Mouse (Mus musculus) urinary bladder, postnatal 4 days (tissue): Measurements from ENCODE around the gene Tns4.
A peak's percentile ranks its signal among the peaks of the same experiment; 100 is the strongest.

Source experiments
- DNase-seq, 2 experiments: peaks; one replicate each; pipeline ENCODE4 v3.0.0; 2021 to 2022; ENCODE audit warnings: low spot score in 2 of 2

Tns4 gene

GRCm38 (mm10) chr11:99089077-99089601, at the start of gene Tns4:
Tns4 (minus strand) TSS chr11:99089306.
- DNase-seq, result no peak

- no peak for DNase-seq
Measured at GRCm38 (mm10) chr11:99137385-99137784, 48.3 kb upstream of the Tns4 start.

- no peak for DNase-seq
Measured at GRCm38 (mm10) chr11:99136961-99137360, 47.9 kb upstream of the Tns4 start.

- DNase-seq, result no peak
Measured at GRCm38 (mm10) chr11:99136361-99136760, 47.3 kb upstream of the Tns4 start.

- peak in 1 of 2 experiments; percentile 65 for DNase-seq
Measured at GRCm38 (mm10) chr11:99135047-99135440, 45.9 kb upstream of the Tns4 start.

GRCm38 (mm10) chr11:99134266-99135046, 45.4 kb upstream of the Tns4 start:
- DNase-seq, result no peak

GRCm38 (mm10) chr11:99133285-99133897, 44.3 kb upstream of the Tns4 start:
- DNase-seq, result no peak

- peak in 1 of 2 experiments; percentile 67 for DNase-seq
Measured at GRCm38 (mm10) chr11:99132091-99132730, 43.1 kb upstream of the Tns4 start.

GRCm38 (mm10) chr11:99131463-99131840, 42.3 kb upstream of the Tns4 start:
- DNase-seq, result no peak

GRCm38 (mm10) chr11:99130736-99131462, 41.8 kb upstream of the Tns4 start:
- no peak for DNase-seq

- DNase-seq, result no peak
Measured at GRCm38 (mm10) chr11:99129287-99129686, 40.2 kb upstream of the Tns4 start.

GRCm38 (mm10) chr11:99127785-99128682, 38.9 kb upstream of the Tns4 start:
- DNase-seq, result no peak

- DNase-seq, result no peak
Measured at GRCm38 (mm10) chr11:99126482-99127253, 37.6 kb upstream of the Tns4 start.

GRCm38 (mm10) chr11:99124635-99125029, 35.5 kb upstream of the Tns4 start:
- no peak for DNase-seq

- no peak for DNase-seq
Measured at GRCm38 (mm10) chr11:99123977-99124634, 35.0 kb upstream of the Tns4 start.

GRCm38 (mm10) chr11:99122703-99123102, 33.6 kb upstream of the Tns4 start:
- no peak for DNase-seq

GRCm38 (mm10) chr11:99121218-99121631, 32.1 kb upstream of the Tns4 start:
- no peak for DNase-seq

GRCm38 (mm10) chr11:99120524-99121217, 31.6 kb upstream of the Tns4 start:
- no peak for DNase-seq

- no peak for DNase-seq
Measured at GRCm38 (mm10) chr11:99118963-99119362, 29.9 kb upstream of the Tns4 start.
